Mouse (Mus musculus) gastrocnemius, postnatal 25 days (tissue): ENCODE measurements at regions not wholly inside any gene's neighbourhood (a gene's known extent, or its start where the extent isn't known, plus 50 kb on each side); places are given as distances from the start of the nearest gene placed in this dataset.
A peak's percentile ranks its signal among the peaks of the same experiment; 100 is the strongest.

Source experiments
- DNase-seq: peaks from one replicate; pipeline ENCODE4 v3.0.0; 2022
- microRNA-seq, 2 experiments: library from miRNA; unstranded; fragments of <30 nt; microRNA quantifications; one replicate each; pipeline ENCODE4 v1.2.0; 2021; ENCODE audit warnings: borderline replicate concordance in 2 of 2

DNA sequence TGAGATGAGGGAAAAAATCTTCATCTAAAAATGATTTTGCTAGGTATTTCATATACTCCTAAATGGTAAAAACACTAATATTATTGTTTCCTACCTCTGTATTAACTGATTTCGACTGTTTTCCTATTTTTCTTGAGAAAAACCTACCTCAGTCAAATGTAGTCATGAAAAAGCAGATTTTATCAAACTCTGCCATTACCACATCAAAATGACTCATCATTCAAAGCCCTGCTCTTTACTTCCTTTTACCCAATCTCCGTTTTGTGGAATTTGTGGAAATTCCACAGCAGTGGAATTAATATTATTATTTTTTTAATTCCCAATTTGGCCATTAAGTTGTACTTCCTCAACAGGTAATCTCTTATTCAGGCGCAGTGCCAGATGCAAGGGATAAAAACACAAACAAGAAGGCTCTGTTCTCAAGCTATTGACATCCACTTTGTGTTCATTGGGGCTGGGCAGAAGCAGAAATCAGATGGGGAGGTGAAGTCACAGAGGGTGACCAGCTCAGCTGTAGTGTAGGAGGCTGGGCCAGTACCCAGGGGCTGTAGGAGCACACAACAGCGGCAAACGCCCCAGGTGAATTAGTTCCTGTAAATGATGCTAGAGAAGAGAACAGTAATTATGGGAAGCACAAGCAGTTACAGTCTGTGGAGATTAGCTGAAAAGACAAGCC, 138.2 kb upstream of the Mocs2 start:
- DNase-seq, result no peak

DNA sequence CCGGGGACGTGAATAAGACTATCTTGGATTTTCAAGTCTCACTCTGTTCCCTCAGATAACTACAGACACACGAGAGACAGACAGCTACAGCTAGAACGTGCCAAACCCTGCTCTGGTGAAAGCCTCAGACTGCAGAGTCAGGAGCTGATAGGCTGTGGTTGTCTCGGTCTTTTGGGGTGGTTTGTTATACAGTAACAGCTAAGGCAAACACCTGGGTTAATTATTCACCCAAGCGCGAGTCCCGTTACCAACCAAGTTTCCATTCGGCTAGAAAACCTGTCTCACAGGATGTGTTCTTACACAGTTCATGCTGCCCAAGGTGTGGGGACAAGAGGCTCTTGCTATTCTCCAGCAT, 137.7 kb upstream of the Mocs2 start:
- no peak for DNase-seq

DNA sequence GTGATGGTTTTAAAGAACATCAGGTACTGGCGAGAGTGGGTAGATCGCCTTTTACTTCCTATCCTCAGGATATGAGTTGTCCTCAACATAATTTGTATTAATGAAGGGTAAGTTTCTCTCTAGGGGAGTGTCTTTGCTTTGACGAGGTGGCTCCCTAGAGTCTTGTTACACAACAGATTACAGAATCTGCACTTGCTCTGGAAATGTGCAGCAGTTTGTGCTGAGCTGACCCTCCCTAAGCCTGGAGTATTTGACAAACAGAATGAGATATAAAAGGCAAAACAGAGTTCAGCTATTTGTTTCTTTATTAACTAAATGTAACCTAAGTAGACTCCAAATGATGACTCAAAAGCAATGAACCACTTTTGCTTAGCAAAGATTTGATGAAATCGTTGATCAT, 136.8 kb upstream of the Mocs2 start:
- DNase-seq, result peak; percentile 17

DNA sequence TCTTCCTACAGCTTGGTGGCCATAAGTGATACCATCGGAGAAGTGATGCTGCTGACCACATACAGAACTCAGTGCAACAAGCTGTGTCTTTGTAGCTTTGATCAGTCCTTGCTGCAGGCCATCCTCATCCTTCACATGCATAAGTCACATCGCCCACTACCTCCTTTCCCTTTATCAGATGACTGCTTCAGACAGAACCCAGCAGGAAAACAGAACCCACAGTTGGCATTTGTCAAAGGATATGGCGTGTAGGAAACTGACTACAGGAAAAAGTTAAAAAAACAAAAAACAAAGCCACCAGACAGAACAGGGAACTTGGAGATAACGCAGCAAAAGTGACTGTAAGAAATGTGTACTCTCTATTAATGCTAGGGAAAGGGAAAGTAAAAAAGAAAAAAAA, 136.1 kb upstream of the Mocs2 start:
- DNase-seq, result no peak

DNA sequence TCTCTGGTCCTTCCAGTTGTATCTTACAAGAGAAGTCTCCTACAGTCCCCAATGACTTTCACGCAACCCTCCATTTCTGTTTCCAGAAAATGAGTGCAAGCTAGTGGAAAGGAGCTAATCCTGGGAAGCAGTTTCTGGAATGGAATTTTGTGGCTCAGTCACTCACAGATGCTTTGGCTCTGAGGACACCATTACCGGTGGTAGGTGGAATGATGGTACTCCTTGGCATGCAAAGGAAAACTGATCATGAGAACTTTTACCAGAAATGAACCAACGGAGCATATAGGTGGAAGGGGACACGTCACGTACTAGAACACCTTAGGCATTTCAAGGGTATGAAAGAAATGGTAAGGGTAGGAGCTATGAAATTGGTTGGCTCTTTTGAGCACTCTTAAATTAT, 135.1 kb upstream of the Mocs2 start:
- DNase-seq, result no peak

DNA sequence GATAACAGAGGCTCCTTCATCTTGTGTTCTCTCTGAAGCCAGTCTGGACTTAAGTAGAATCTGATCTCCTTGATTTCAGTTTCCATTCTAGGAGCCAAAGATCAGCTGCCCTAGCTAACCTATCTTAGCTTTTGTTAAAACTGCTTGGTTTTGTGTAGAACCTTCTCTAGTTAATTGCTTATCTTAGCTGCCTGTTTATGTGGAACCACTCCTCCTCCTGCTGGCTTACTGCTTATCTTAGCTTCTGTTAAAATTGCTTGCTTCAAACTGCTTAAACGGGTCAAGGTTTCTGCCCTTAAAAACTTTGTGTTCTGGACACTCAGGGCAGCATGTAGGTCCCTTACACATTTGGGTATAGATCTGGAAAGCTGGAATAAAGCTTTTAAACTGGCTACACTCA, 133.7 kb upstream of the Mocs2 start:
- DNase-seq, result no peak

DNA sequence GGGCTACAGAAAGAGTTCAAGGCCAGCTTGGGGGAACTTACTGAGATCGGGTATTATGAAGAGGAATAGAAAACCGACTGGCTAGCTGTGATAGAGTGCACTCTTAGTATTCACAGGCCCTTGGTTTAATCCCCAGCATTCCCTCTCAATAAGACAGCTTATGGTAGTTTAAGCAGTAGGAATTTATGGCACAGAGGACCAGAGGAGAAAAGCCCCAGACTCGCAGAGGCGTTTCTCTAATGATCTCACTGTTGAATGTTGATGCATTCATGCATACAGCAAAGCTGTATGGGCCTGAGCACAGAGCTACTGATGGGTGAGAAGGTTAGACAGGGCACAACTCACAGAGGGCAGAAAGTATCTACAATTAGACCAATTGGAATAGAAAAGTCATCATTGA, 132.7 kb upstream of the Mocs2 start:
- no peak for DNase-seq

DNA sequence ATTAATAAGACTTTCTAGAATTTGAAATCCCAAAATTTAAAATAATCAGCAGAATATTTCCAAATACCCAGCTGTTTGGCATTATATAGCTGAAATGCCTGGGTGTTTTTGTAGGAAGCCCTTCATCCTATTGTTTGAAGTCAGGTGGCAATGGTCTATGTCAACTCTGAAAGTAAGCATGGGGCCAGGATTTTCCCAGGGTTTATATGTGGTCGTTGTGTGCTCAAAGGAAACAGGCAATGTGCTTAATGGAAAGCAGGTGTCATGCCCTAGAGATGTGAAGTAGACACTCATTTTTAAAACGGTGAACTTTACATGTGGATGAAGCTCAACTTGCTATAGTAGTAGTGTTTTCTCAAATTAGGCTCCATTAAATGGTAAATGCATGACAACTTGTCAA, 105.4 kb upstream of the Mocs2 start:
- DNase-seq, result no peak

DNA sequence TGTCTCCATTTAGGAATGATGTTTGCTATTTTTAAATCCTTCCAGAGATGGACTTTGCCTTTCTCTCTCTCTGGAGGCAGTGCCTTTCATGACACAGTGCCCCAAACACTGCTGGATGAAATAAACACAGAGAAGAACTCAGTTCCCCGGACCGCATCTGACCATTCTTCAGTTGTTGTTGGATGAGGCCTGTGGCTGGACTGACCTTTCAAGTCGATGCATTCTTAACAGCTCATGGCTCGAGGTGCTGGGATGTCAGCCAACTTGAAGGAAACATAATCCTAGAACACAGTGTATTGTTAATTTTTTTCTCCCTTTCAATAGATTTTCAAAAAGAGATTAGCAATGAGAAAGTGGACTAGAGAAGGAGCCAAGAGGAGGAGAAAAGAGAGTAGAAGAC, 98.3 kb upstream of the Mocs2 start:
- peak; percentile 50 for DNase-seq

DNA sequence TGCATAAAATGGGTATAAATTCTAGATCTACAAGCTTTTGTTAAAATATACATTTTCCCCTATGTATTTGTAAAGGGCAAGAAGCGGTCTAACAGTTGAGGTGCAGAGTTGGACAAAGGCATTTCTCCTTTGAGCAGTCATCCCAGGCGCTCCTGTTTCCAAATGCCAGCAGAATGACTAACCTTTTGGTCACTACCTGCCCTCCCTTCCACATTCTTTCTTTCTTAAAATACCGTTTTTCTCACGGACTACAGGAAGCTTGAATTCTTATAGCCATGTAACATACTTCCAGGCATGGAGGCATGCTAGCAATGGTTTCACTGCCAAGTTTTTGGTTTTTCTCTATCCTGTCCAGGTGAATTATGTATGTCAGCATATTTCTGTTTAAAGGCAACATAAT, 91.2 kb upstream of the Mocs2 start:
- no peak for DNase-seq

DNA sequence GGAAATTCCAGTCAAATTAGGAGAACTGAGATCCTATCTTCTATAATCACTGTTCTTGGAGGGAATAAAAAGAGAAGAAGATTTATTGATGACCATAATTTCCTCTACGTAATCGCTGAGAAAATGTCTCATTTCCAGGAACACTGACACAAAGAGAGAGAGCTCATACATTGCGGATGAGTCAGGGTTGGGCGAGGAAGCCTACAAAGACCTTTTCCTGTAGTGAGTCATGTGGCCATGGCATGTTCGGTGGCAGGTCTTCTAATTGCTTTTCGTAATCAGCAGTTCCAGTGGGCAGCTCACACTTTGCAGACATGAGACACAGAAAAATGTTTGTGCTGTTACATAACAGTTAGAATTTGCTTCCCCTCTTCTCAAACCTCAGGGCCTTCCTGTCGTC, 83.0 kb upstream of the Mocs2 start:
- no peak for DNase-seq

DNA sequence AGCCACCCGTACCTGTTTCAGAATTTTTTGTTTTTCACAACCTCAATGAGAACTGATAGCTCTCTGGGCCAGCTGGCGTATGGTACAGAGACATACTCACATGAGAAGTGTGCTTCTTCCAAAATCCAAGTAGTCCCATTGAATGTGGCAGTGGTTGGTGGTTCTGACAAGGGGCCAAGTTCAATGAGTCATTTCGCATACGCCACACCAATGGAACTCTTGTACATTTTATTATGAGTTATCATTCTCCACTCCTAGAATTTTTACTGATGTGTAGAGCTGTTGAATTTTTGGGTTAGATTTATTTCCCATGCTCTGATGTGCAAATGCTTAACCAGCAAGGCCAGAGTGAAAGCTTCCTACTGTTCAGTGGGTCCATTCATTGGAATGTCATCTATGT, 82.0 kb upstream of the Mocs2 start:
- no peak for DNase-seq

DNA sequence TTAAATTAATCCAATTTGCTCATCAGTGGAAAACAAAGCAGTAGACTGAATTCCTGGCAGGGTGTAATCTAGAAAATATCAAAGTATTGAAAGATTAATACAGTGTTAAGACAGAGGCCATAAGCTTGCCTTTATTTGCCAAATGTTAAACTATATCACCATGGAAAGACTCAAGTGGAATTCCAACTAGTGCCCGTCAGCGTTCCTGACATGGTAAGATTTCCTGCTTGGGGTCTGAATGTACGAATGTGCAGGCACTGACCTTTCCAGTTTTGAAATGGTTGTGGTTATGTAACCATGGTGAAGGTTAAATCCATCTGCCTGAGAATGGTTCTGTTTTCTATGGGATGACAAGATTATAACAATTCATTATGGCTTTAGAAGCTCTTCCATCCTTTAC, 75.5 kb upstream of the Mocs2 start:
- no peak for DNase-seq

DNA sequence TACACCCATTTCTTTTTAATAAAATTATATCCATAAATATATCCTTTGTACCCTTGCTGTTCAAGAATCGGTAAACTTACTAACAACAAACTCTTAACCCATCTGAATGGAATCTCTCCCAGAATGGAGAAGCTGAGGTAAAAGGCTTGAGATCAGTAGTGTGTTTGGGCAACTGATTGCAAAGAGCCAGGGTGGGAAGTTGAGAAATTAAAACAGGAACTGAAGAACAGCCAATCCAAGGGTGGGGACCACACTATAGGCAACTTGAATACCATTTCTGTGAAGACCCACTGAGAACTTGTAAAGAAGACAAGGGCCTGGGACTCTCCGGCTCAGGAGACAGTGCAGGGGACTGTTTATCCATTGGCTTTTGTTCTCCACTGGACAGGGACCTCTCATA, 72.2 kb upstream of the Mocs2 start:
- DNase-seq, result no peak

DNA sequence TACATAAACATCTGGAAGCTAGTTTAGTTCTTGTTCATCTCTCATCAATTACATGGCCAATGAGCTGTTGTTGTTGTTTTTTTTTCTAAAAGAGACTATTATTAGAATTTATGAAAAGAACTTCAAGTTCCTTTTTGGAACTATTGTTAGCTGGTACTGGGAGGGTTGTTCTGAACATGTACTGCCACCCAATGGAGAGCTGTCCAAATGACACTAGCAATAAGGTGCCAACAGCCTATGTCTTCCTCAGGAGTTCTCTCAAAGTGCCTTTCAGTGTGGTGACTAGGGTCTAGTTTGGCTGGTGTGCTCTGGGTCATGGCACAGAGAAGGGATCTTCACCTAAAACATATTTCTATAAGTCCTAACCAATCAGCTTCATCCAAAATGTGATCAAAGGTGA, 60.6 kb upstream of the Mocs2 start:
- peak; percentile 10 for DNase-seq

DNA sequence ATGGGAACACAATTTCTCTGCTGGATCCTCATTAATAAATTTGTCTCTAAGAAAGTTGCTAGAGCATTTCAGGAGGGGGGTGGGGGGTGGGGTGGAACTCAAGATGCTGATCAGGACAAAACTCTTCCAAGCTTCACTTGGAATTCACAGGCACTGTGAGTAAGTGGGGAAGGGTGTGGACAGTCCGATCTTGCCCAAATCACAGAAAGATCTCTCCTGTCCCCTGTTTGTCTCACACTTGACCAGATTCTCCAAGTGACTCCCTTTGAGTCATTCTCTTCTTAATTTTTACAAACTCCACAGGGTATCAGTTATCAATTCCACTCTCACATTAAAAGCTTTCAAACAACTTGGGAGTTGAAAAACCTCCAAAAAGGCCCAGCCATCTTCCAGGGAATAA, 58.1 kb upstream of the Mocs2 start:
- DNase-seq, result peak; percentile 15

DNA sequence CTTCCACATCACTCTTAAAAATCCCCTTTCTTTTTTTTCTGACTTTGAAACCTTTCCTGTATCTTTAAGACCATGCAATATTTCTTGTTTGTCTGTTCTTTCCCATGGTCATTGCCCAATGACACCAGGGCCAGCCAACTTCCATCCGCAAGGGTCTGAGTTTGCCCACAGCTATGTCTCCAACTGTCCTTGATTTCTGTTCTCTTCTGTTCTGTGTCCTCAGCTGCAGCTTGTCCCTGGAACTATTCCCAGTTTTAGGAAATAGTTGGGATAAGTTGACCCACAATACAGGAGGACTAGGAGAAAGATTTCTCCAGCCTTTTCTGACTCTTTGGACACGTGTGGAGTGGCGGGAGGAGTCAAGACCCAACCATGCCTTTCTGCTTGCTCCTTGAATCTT, 57.1 kb upstream of the Mocs2 start:
- DNase-seq, result peak; percentile 74

Small RNAs in the stretch of these regions (microRNA-seq; reads per million reads assigned to microRNA genes)
- 0 reads per million in 2 experiments for gene Gm25950
